ENCODE assay signal across 8 mouse cellular contexts in the genomic region with DNA sequence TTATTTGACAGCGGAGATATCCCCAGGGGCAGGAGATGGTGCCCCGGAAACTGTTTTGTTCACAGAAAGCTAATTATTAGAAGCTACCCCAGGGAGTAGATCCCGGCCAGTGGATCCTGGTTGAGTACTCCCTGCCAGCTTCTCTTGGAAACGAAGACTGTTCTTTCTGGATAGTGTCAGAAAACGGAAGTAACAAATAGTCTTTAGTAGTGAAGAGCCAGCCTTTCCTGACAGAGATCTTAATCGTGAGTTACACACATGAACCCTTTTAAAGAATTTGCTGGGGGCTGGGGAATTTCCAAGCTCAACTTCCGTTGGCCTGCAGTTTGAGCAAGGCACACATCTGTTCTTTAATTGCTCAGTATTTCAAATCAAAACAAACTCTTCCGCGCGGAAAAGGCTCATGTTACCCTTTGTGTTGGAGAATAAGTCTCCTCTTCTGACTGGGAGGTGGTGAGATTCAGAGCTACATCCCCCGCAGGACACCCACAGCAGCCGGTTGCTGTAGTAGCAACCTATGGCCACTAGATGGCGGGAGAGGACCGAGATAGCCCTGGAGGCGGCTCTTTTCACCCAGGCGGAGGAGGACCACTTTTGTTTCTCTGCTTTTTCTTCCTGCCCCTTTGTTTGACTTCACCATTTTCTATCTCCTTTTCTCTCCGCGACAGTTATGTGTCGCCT.
DNase-seq lines count a peak whose midpoint lies in the region; ATAC-seq lines count a peak whose summit lies in the region.

No protein-coding gene starts in this region.

- H3K27ac ChIP-seq in intestine, embryonic 16.5 days (ENCODE audit: low read length) = peak overlapping the region; percentile 57; the same call in 1 of the 2 replicates

- intact Hi-C loops in left cerebral cortex, postnatal 25 days (cut with DNase I) = loop anchor here (1.0 to 10.0 kb wide), 5 partner anchors 417 to 1177 kb away; partner anchors contain the start of genes Acer2 and Mllt3

- peak; percentile 49 for DNase-seq in adrenal gland, adult 8-10 months
- DNase-seq in embryo, embryonic 11.5 days (ENCODE audit: low read depth, low spot score) = peak; percentile 81
- DNase-seq in gastrocnemius, postnatal 4 days (ENCODE audit: low spot score in 2 of 2) = peak; percentile 76 to 77
- DNase-seq in left cerebral cortex, postnatal 25 days (ENCODE audit: low spot score in 2 of 2) = peak; percentile 82 to 87
- peak; percentile 92 for DNase-seq in mesoderm, embryonic 11.5 days (ENCODE audit: low read depth, low spot score)
- DNase-seq in right cerebral cortex, postnatal 25 days = peak; percentile 86
- DNase-seq in urinary bladder, postnatal 36 days (ENCODE audit: low spot score in 2 of 2) = peak; percentile 55 to 73

- no peaks in the 10 kb centered on the region for H3K36me3 ChIP-seq in intestine, embryonic 16.5 days (ENCODE audit: control insufficient read depth, insufficient read depth, low read length)

- no peaks in the 10 kb centered on the region for H3K9me3 ChIP-seq in intestine, embryonic 16.5 days (ENCODE audit: control insufficient read depth, low read length)

- no peaks in the 10 kb centered on the region for H3K27me3 ChIP-seq in intestine, embryonic 16.5 days (replicated peaks; ENCODE audit: control insufficient read depth, insufficient read depth, low read length)

- H3K4me1 ChIP-seq in intestine, embryonic 16.5 days (ENCODE audit: control insufficient read depth, insufficient read depth, low read length) = peaks cover 15% of the 10 kb centered on the region

- H3K4me3 ChIP-seq in intestine, embryonic 16.5 days (ENCODE audit: low read length) = peak overlapping the region; percentile 54

- H3K4me2 ChIP-seq in intestine, embryonic 16.5 days (ENCODE audit: low read depth, low read length) = peak overlapping the region; percentile 82

- peak; percentile 89 for ATAC-seq in intestine, embryonic 16.5 days

- H3K9ac ChIP-seq in intestine, embryonic 16.5 days (ENCODE audit: low read depth, low read length) = peak overlapping the region; percentile 71

- 8% methylated on average over 19 of the region's 19 CpGs for WGBS in intestine, embryonic 16.5 days

Comparison
In these comparisons a context has a peak if more than half of its experiments do, and no peak if none do; other contexts are left out.
1. Peak in every context shown above with its lines: DNase-seq, ATAC-seq, H3K4me3 ChIP-seq and H3K27ac ChIP-seq.